Mouse (Mus musculus) limb, embryonic 14.5 days (tissue): ENCODE data around the gene B4galt1. TPM values are rescaled to one million over a fixed set of nuclear protein-coding genes. Genes with fewer than 3 reads are reported as not detected.

Source experiments
- ATAC-seq: fragments of 200-750 bp; cut with Nextera tagmentation; 2 replicates; pipeline ENCODE4 v1.8.0; 2017; ENCODE audit warnings: low read depth, moderate number of reproducible peaks, moderate TSS enrichment; ENCODE audit not compliant: low FRiP score
- DNase-seq: peaks from one replicate; pipeline ENCODE4 v3.0.0-alpha.2; 2015; ENCODE audit warnings: low spot score
- H3K27ac ChIP-seq: fragments of 300-500 bp; sonication (generic); replicated peaks from 2 replicates; pipeline ENCODE4 v1.5.1; 2014; ENCODE audit warnings: low read depth, mild to moderate bottlenecking, low read length, moderate library complexity, mixed read lengths
- H3K27me3 ChIP-seq: fragments of 300-500 bp; sonication (generic); 2 replicates; pipeline ENCODE4 v1.6.1; 2014; ENCODE audit warnings: low read length, mixed read lengths; ENCODE audit not compliant: control insufficient read depth, insufficient read depth
- H3K36me3 ChIP-seq: fragments of 300-500 bp; sonication (generic); 2 replicates; pipeline ENCODE4 v1.6.1; 2014; ENCODE audit warnings: mild to moderate bottlenecking, low read length, moderate library complexity, mixed read lengths; ENCODE audit not compliant: control insufficient read depth, insufficient read depth
- H3K4me1 ChIP-seq: fragments of 300-500 bp; sonication (generic); 2 replicates; pipeline ENCODE4 v1.6.1; 2014; ENCODE audit warnings: antibody characterized with exemption, low read length, mixed read lengths; ENCODE audit not compliant: control insufficient read depth, insufficient read depth
- H3K4me2 ChIP-seq: fragments of 300-500 bp; sonication (generic); replicated peaks from 2 replicates; pipeline ENCODE4 v1.6.1; 2014; ENCODE audit warnings: low read depth, mild to moderate bottlenecking, low read length, moderate library complexity; ENCODE audit not compliant: severe bottlenecking
- H3K4me3 ChIP-seq: fragments of 300-500 bp; sonication (generic); replicated peaks from 2 replicates; pipeline ENCODE4 v1.5.1; 2014; ENCODE audit warnings: low read length
- H3K9ac ChIP-seq: fragments of 300-500 bp; sonication (generic); 2 replicates; pipeline ENCODE4 v1.6.1; 2014; ENCODE audit warnings: mild to moderate bottlenecking, low read depth, low read length, moderate library complexity; ENCODE audit not compliant: severe bottlenecking
- H3K9me3 ChIP-seq: fragments of 300-500 bp; sonication (generic); 2 replicates; pipeline ENCODE4 v1.6.1; 2016; ENCODE audit warnings: low read length; ENCODE audit not compliant: control insufficient read depth
- POLR2A ChIP-seq: fragments of 200-500 bp; IDR thresholded peaks from 2 replicates; pipeline ENCODE4 v1.8.0; 2012; ENCODE audit warnings: inconsistent platforms, mild to moderate bottlenecking, moderate library complexity, borderline replicate concordance; ENCODE audit not compliant: insufficient read depth, insufficient read length; ENCODE audit errors: extremely low read depth
- WGBS: fragments of 180-500 bp; shearing (Covaris S2); extraction: QIAGEN DNeasy Blood & Tissue Kit; methylation state at CpG from one replicate; pipeline ENCODE4 v1.1.7; 2014; 5-methylcytosine and 5-hydroxymethylcytosine counted together
- polyA plus RNA-seq, 2 experiments: library from polyadenylated mRNA; depleted of rRNA in 1 of 2; stranded (reverse) in 1 of 2; unstranded in 1 of 2; fragments of >200 nt; fragmentation: Nextera tagmentation in 1 of 2; extraction: Ambion mirVana in 1 of 2; gene quantifications; 2 replicates each; pipeline versions ENCODE4 v1.2.1 to v1.2.3; 2012 to 2014

The B4galt1 gene
- polyA plus RNA-seq, 2 experiments: 35.9 to 52.3 TPM

DNA sequence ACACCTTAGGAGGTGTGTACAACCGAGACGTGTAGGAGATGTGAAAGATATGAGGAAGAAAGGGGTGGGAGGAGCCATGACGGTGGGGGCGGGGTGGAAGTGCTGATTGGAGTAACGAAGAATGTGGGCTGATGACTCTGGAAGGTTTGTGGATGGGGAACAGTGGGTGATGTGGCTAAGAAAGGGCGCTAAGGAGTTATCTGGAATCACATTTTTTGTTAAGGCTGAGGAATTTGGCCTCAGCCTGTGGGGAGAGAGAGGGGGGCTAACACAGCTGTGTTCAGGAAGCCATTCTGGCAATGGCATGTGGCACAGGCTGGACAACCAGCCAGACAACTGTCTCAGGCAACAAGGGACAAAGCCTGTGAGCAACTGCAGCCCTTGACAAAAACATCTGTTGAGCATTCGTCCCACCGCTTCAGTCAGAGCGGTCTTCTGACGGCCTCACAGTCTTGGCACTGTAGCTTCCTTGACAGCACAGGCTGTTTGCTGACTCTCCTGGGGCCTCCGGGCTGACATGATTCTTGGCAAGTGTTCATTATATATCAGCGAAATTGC lies 23.1 kb upstream of the B4galt1 start:
- no peak for TF ChIP-seq POLR2A
- H3K9ac ChIP-seq: peak overlapping the region; percentile 31
- H3K27me3 ChIP-seq: no peaks in the 10 kb centered on the region
- H3K36me3 ChIP-seq: no peaks in the 10 kb centered on the region
- peak overlapping the region; percentile 23; the same call in 1 of the 2 replicates for H3K4me2 ChIP-seq
- peak; percentile 85 for ATAC-seq
- peak overlapping the region; percentile 76 for H3K27ac ChIP-seq
- H3K4me3 ChIP-seq: no peak overlapping the region
- peak; percentile 80 for DNase-seq
- H3K4me1 ChIP-seq: peaks cover 41% of the 10 kb centered on the region
- 28% methylated on average over 12 of the region's 12 CpGs for WGBS
- H3K9me3 ChIP-seq: no peaks in the 10 kb centered on the region

DNA sequence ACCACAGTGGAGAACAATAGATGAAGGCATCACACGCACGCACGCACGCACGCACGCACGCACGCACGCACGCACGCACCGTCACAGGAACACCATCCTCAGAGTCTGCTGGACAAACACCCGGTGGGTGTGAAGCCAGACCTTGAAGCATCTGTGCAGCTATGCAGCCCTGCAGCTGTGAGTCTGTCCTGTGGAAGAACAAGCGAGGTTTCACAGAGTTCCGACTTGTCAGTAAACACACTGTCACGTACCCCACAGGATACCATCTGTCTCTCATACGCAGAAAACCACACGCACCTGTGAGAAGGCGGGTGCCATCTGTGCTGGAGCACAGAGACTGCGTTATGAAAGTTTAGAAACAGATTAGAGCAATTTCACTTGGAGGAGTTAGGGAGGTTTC lies 22.0 kb upstream of the B4galt1 start:
- DNase-seq (peak; percentile 24), ATAC-seq (no peak)
- WGBS: 79% methylated on average over 20 of the region's 20 CpGs
- H3K4me3 ChIP-seq: no peak overlapping the region
- no peaks in the 10 kb centered on the region for H3K9me3 ChIP-seq
- H3K4me1 ChIP-seq: peaks cover 41% of the 10 kb centered on the region
- H3K36me3 ChIP-seq: no peaks in the 10 kb centered on the region
- H3K4me2 ChIP-seq: no peak overlapping the region
- H3K9ac ChIP-seq: no peak overlapping the region
- TF ChIP-seq POLR2A: no peak
- H3K27ac ChIP-seq: no peak overlapping the region
- no peaks in the 10 kb centered on the region for H3K27me3 ChIP-seq

DNA sequence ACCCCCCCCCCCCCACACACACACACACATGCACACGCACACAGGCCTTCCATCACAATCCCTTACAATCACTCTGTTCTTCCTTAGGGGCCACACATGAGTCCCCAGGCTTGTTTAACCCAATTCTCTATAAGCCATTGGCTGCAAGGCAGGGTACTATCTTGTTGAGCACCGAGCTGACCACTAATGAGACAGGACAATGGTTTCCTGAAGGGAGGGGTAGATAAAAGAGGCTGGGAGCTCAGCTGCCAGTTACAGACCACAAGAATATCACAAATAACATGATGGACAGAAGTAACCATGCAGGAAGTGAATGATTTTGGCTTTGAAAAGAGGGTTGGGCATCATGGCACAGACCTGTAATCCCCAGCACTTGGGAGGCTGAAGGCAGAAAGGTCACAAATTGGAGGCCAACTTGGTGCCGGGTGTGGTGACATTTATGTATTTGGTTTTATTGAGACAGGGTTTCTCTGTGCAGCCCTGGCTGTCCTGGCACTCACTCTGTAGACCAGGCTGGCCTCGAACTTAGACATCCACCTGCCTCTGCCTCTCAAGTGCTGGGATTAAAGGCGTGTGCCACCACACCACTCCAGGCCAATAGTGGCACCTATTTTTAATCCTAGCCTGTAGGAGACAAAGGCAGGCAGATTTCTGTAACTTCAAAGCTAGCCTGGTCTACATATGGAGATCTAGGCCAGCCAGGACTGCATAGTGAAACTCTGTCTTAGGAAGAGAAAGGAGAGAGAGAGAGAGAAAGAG lies 21.2 kb upstream of the B4galt1 start:
- 77% methylated on average over 5 of the region's 5 CpGs for WGBS
- Histone ChIP-seq H3K9ac (no peak overlapping the region), H3K27ac (peak overlapping the region; percentile 84; the same call in 1 of the 2 replicates), H3K36me3 (no peaks in the 10 kb centered on the region), H3K9me3 (no peaks in the 10 kb centered on the region), H3K27me3 (no peaks in the 10 kb centered on the region), H3K4me1 (peaks cover 41% of the 10 kb centered on the region), H3K4me3 (no peak overlapping the region), H3K4me2 (no peak overlapping the region)
- no peak for TF ChIP-seq POLR2A
- DNase-seq (no peak), ATAC-seq (no peak)

DNA sequence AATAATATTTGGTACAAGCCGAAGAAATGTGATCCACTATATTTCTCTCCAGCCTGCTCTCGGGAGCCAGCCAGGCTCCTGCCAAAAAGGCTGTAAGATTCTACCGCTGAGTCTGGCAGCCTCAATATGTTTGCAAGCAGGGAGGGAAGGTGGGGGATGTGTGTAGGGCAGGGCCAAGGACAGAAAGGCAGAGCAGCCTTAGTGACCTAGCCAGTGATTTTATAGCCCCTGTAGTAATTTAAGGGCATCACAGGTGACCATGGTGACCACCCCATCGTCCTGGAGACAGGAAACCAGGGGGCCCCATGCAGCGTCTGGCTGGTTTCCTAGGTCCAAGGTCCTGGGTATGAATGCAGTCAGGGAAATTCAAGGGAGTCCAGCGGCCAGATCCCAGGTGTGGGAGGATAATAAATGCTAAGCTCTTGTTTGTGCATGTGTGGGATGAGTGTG lies 20.4 kb upstream of the B4galt1 start:
- Histone ChIP-seq H3K27ac (peak overlapping the region; percentile 84), H3K36me3 (no peaks in the 10 kb centered on the region), H3K9ac (peak overlapping the region; percentile 21; the same call in 1 of the 2 replicates), H3K9me3 (no peaks in the 10 kb centered on the region), H3K4me3 (no peak overlapping the region), H3K27me3 (no peaks in the 10 kb centered on the region), H3K4me1 (peaks cover 41% of the 10 kb centered on the region), H3K4me2 (peak overlapping the region; percentile 17; the same call in 1 of the 2 replicates)
- TF ChIP-seq POLR2A: no peak
- ATAC-seq (peak; percentile 58), DNase-seq (peak; percentile 73)
- WGBS: 12% methylated on average over 6 of the region's 6 CpGs

DNA sequence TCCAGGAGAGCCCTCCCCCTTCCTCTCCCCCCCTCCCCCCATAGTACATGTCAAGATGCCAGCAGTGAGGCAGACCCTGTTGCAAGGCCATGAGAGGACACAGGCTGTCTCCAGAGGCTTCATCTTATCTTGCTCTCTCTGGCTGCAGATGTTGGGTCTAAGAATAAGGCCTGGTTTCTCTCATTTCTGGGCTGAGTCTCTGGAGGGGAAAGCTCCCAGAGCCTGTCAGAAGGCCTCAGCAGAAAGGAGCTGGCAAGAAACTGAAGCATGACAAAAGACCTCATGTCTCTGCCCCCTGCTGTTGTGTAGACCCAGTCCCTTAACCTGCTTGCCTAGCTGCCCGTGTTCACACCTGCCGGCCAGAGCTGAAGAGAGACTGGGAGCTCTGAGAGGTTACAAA lies 19.5 kb upstream of the B4galt1 start:
- H3K4me2 ChIP-seq: no peak overlapping the region
- TF ChIP-seq POLR2A: no peak
- no peaks in the 10 kb centered on the region for H3K9me3 ChIP-seq
- peaks cover 45% of the 10 kb centered on the region for H3K4me1 ChIP-seq
- WGBS: 47% methylated on average over 2 of the region's 2 CpGs
- H3K9ac ChIP-seq: no peak overlapping the region
- no peak for ATAC-seq
- no peaks in the 10 kb centered on the region for H3K27me3 ChIP-seq
- no peak for DNase-seq
- H3K36me3 ChIP-seq: no peaks in the 10 kb centered on the region
- H3K27ac ChIP-seq: peak overlapping the region; percentile 84
- no peak overlapping the region for H3K4me3 ChIP-seq
